ENCODE assay signal across 16 mouse cellular contexts in genomic region chr4:41695800-41696199, GRCm38 (mm10). TPM values are rescaled to one million over a fixed set of nuclear protein-coding genes. Genes with fewer than 3 reads are reported as not detected.
DNase-seq lines count a peak whose midpoint lies in the region; ATAC-seq and TF ChIP-seq lines count a peak whose summit lies in the region.
"Not testable (repeated sequence)": the region's sequence is repeated elsewhere in the genome, so short reads cannot be mapped to it uniquely, and the experiment has no call there.
"Had no signal": no experiment of that assay in that cellular context is flagged by ENCODE, and none has a peak within 500 bp of the region (broad histone marks: within the 10 kb centered on the region; RNA-seq: fewer than 3 reads in every experiment).

No protein-coding gene starts in this region.

- H3K4me3 ChIP-seq in embryonic facial prominence, embryonic 12.5 days; forebrain, embryonic 14.5 days (ENCODE audit: low read depth, low read length); layer of hippocampus, adult 2 months; lung, embryonic 15.5 days: not testable (repeated sequence)
- peak overlapping the region; percentile 30; the same call in 1 of the 2 replicates for H3K4me3 ChIP-seq in heart, embryonic 13.5 days
- H3K4me3 ChIP-seq in hindbrain, embryonic 14.5 days (replicated peaks; ENCODE audit: low read length), result peak overlapping the region; percentile 15
- H3K4me3 ChIP-seq in midbrain, embryonic 16.5 days (ENCODE audit: low read depth, low read length), result peak overlapping the region; percentile 25
- peak overlapping the region; percentile 14; the same call in 1 of the 2 replicates for H3K4me3 ChIP-seq in stomach, embryonic 16.5 days (replicated peaks; ENCODE audit: low read length)

- H3K36me3 ChIP-seq in embryonic facial prominence, embryonic 12.5 days; forebrain, embryonic 14.5 days (ENCODE audit: control insufficient read depth, insufficient read depth, low read length); heart, embryonic 13.5 days; hindbrain, embryonic 14.5 days (replicated peaks; ENCODE audit: control insufficient read depth, insufficient read depth); lung, embryonic 15.5 days; midbrain, embryonic 16.5 days (ENCODE audit: control insufficient read depth, insufficient read depth, low read length); stomach, embryonic 16.5 days (ENCODE audit: control insufficient read depth, insufficient read depth, low read length): not testable (repeated sequence)

- not testable (repeated sequence) for DNase-seq in forebrain, embryonic 14.5 days (ENCODE audit: low spot score); hindbrain, embryonic 14.5 days (ENCODE audit: low spot score); layer of hippocampus, adult 2 months (ENCODE audit: low spot score in 2 of 2)

- peak overlapping the region; percentile 39; the same call in 1 of the 2 replicates for H3K4me2 ChIP-seq in embryonic facial prominence, embryonic 12.5 days (replicated peaks)
- peak overlapping the region; percentile 40; the same call in 1 of the 2 replicates for H3K4me2 ChIP-seq in forebrain, embryonic 14.5 days (ENCODE audit: low read length)
- peak overlapping the region; percentile 54 for H3K4me2 ChIP-seq in heart, embryonic 13.5 days
- H3K4me2 ChIP-seq in hindbrain, embryonic 14.5 days (replicated peaks), result peak overlapping the region; percentile 43
- peak overlapping the region; percentile 50 for H3K4me2 ChIP-seq in lung, embryonic 15.5 days
- peak overlapping the region; percentile 31; the same call in 1 of the 2 replicates for H3K4me2 ChIP-seq in midbrain, embryonic 16.5 days (ENCODE audit: low read length)
- peak overlapping the region; percentile 31; the same call in 1 of the 2 replicates for H3K4me2 ChIP-seq in stomach, embryonic 16.5 days (ENCODE audit: low read depth, low read length)

- H3K27me3 ChIP-seq in embryonic facial prominence, embryonic 12.5 days; forebrain, embryonic 14.5 days (replicated peaks; ENCODE audit: control insufficient read depth, insufficient read depth, low read length); hindbrain, embryonic 14.5 days (ENCODE audit: control insufficient read depth, insufficient read depth, low read length); lung, embryonic 15.5 days; midbrain, embryonic 16.5 days (ENCODE audit: control insufficient read depth, insufficient read depth, low read depth, low read length); stomach, embryonic 16.5 days (ENCODE audit: control insufficient read depth, insufficient read depth, low read length): not testable (repeated sequence)
- peaks cover 14% of the 10 kb centered on the region for H3K27me3 ChIP-seq in heart, embryonic 13.5 days (replicated peaks)

- not testable (repeated sequence) for H3K4me1 ChIP-seq in embryonic facial prominence, embryonic 12.5 days; forebrain, embryonic 14.5 days (ENCODE audit: control insufficient read depth, insufficient read depth, low read length); heart, embryonic 13.5 days; hindbrain, embryonic 14.5 days (replicated peaks; ENCODE audit: control insufficient read depth, insufficient read depth, low read length); lung, embryonic 15.5 days; midbrain, embryonic 16.5 days (ENCODE audit: control insufficient read depth, insufficient read depth, low read length); stomach, embryonic 16.5 days (ENCODE audit: control insufficient read depth, insufficient read depth, low read length)

- H3K27ac ChIP-seq in embryonic facial prominence, embryonic 12.5 days; forebrain, embryonic 14.5 days (ENCODE audit: low read depth, low read length); heart, embryonic 13.5 days (replicated peaks); hindbrain, embryonic 14.5 days; lung, embryonic 15.5 days; midbrain, embryonic 16.5 days (ENCODE audit: low read length); stomach, embryonic 16.5 days (ENCODE audit: low read length): not testable (repeated sequence)
- H3K27ac ChIP-seq in layer of hippocampus, adult 2 months, result peak overlapping the region; percentile 77; the same call in 1 of the 2 replicates

- TF ChIP-seq CTCF in layer of hippocampus, adult 2 months (conservative IDR thresholded peaks at IDR 0.05), result not testable (repeated sequence)

- H3K9ac ChIP-seq in embryonic facial prominence, embryonic 12.5 days; forebrain, embryonic 14.5 days (ENCODE audit: low read length); heart, embryonic 13.5 days; hindbrain, embryonic 14.5 days; lung, embryonic 15.5 days; midbrain, embryonic 16.5 days (ENCODE audit: low read depth, low read length); stomach, embryonic 16.5 days (ENCODE audit: low read length): not testable (repeated sequence)

- not testable (repeated sequence) for ATAC-seq in embryonic facial prominence, embryonic 12.5 days (ENCODE audit: insufficient number of reproducible peaks, insufficient read depth, low FRiP score, low TSS enrichment); forebrain, embryonic 14.5 days; heart, embryonic 13.5 days (ENCODE audit: extremely low read depth, insufficient number of reproducible peaks, low FRiP score, low TSS enrichment); hindbrain, embryonic 14.5 days (ENCODE audit: low FRiP score); lung, embryonic 15.5 days (ENCODE audit: borderline replicate concordance, extremely low read depth, low FRiP score, low TSS enrichment); midbrain, embryonic 16.5 days; stomach, embryonic 16.5 days (ENCODE audit: insufficient read depth, low FRiP score)

- H3K9me3 ChIP-seq in embryonic facial prominence, embryonic 12.5 days; forebrain, embryonic 14.5 days (replicated peaks; ENCODE audit: control insufficient read depth, low read length); heart, embryonic 13.5 days; hindbrain, embryonic 14.5 days (ENCODE audit: control insufficient read depth, low read length); lung, embryonic 15.5 days; midbrain, embryonic 16.5 days (replicated peaks; ENCODE audit: control insufficient read depth, low read length, poor library complexity, severe bottlenecking); stomach, embryonic 16.5 days (replicated peaks; ENCODE audit: control insufficient read depth, low read length): not testable (repeated sequence)

- WGBS in embryonic facial prominence, embryonic 12.5 days, result 3% methylated on average over 23 of the region's 38 CpGs
- 0% methylated on average over 7 of the region's 38 CpGs for WGBS in forebrain, embryonic 14.5 days
- WGBS in heart, embryonic 13.5 days, result 7% methylated on average over 14 of the region's 38 CpGs
- WGBS in hindbrain, embryonic 14.5 days, result 0% methylated on average over 13 of the region's 38 CpGs
- WGBS in lung, embryonic 15.5 days, result 1% methylated on average over 18 of the region's 38 CpGs
- 0% methylated on average over 13 of the region's 38 CpGs for WGBS in midbrain, embryonic 16.5 days
- 6% methylated on average over 17 of the region's 38 CpGs for whole genome bisulfite sequencing in stomach, embryonic 16.5 days

RNA-seq across cellular contexts. Expression of gene Cntfr, which starts 1.1 kb away (rescaled TPM):
- polyA plus RNA-seq in embryonic facial prominence, embryonic 12.5 days (2016; fragmentation: Nextera tagmentation; extraction: Ambion mirVana), result 13.6 and 14.9 TPM in 2 replicates
- polyA plus RNA-seq in forebrain, embryonic 14.5 days (2014; fragmentation: Nextera tagmentation; extraction: Ambion mirVana), result 12.6 and 12.7 TPM in 2 replicates
- 2.5 and 3.9 TPM in 2 replicates for polyA plus RNA-seq in heart, embryonic 13.5 days (2015; fragmentation: Nextera tagmentation; extraction: Ambion mirVana)
- polyA plus RNA-seq in hindbrain, embryonic 14.5 days (2014; fragmentation: Nextera tagmentation; extraction: Ambion mirVana), result 19.2 and 21.8 TPM in 2 replicates
- total RNA-seq in layer of hippocampus, adult 2 months (2021), result 10 to 100 TPM; 96.5 to 98.8 TPM
- 7.8 TPM in 2 replicates for polyA plus RNA-seq in lung, embryonic 15.5 days (2015; fragmentation: Nextera tagmentation; extraction: Ambion mirVana)
- 28.1 and 28.3 TPM in 2 replicates for polyA plus RNA-seq in midbrain, embryonic 16.5 days (2015; fragmentation: Nextera tagmentation; extraction: Ambion mirVana)
- polyA plus RNA-seq in stomach, embryonic 16.5 days (2015; fragmentation: Nextera tagmentation; extraction: Ambion mirVana), result 10.1 and 10.5 TPM in 2 replicates
- total RNA-seq: common myeloid progenitor, adult 5-6 weeks; hematopoietic stem cell, adult 5-6 weeks had no signal

RNA-seq across cellular contexts. Expression of gene Il11ra1, which starts 4.0 kb away (rescaled TPM):
- 337 and 358 TPM in 2 replicates for polyA plus RNA-seq in embryonic facial prominence, embryonic 12.5 days (2016; fragmentation: Nextera tagmentation; extraction: Ambion mirVana)
- 23.9 and 24.3 TPM in 2 replicates for polyA plus RNA-seq in forebrain, embryonic 14.5 days (2014; fragmentation: Nextera tagmentation; extraction: Ambion mirVana)
- polyA plus RNA-seq in heart, embryonic 13.5 days (2015; fragmentation: Nextera tagmentation; extraction: Ambion mirVana), result 137 and 146 TPM in 2 replicates
- polyA plus RNA-seq in hindbrain, embryonic 14.5 days (2014; fragmentation: Nextera tagmentation; extraction: Ambion mirVana), result 39.9 and 40.6 TPM in 2 replicates
- total RNA-seq in layer of hippocampus, adult 2 months (2021), result 10 to 100 TPM; 39.1 to 43.3 TPM
- 131 and 136 TPM in 2 replicates for polyA plus RNA-seq in lung, embryonic 15.5 days (2015; fragmentation: Nextera tagmentation; extraction: Ambion mirVana)
- polyA plus RNA-seq in midbrain, embryonic 16.5 days (2015; fragmentation: Nextera tagmentation; extraction: Ambion mirVana), result 31.5 and 36.3 TPM in 2 replicates
- polyA plus RNA-seq in stomach, embryonic 16.5 days (2015; fragmentation: Nextera tagmentation; extraction: Ambion mirVana), result 143 and 152 TPM in 2 replicates

RNA-seq across cellular contexts. Expression of gene Rpp25l, which starts 17.5 kb away (rescaled TPM):
- 84.9 and 87.8 TPM in 2 replicates for polyA plus RNA-seq in embryonic facial prominence, embryonic 12.5 days (2016; fragmentation: Nextera tagmentation; extraction: Ambion mirVana)
- polyA plus RNA-seq in forebrain, embryonic 14.5 days (2014; fragmentation: Nextera tagmentation; extraction: Ambion mirVana), result 72.2 and 83.3 TPM in 2 replicates
- polyA plus RNA-seq in heart, embryonic 13.5 days (2015; fragmentation: Nextera tagmentation; extraction: Ambion mirVana), result 45.1 and 50.4 TPM in 2 replicates
- polyA plus RNA-seq in hindbrain, embryonic 14.5 days (2014; fragmentation: Nextera tagmentation; extraction: Ambion mirVana), result 57.5 and 60.5 TPM in 2 replicates
- total RNA-seq in layer of hippocampus, adult 2 months (2021), result 10 to 100 TPM; 29.4 to 31.0 TPM
- 80.4 and 89.8 TPM in 2 replicates for polyA plus RNA-seq in lung, embryonic 15.5 days (2015; fragmentation: Nextera tagmentation; extraction: Ambion mirVana)
- 52.3 and 52.4 TPM in 2 replicates for polyA plus RNA-seq in midbrain, embryonic 16.5 days (2015; fragmentation: Nextera tagmentation; extraction: Ambion mirVana)
- 54.3 and 58.6 TPM in 2 replicates for polyA plus RNA-seq in stomach, embryonic 16.5 days (2015; fragmentation: Nextera tagmentation; extraction: Ambion mirVana)

RNA-seq across cellular contexts. Expression of gene Dctn3, which starts 27.2 kb away (rescaled TPM):
- 117 and 122 TPM in 2 replicates for polyA plus RNA-seq in embryonic facial prominence, embryonic 12.5 days (2016; fragmentation: Nextera tagmentation; extraction: Ambion mirVana)
- 301 and 330 TPM in 2 replicates for polyA plus RNA-seq in forebrain, embryonic 14.5 days (2014; fragmentation: Nextera tagmentation; extraction: Ambion mirVana)
- 128 and 139 TPM in 2 replicates for polyA plus RNA-seq in heart, embryonic 13.5 days (2015; fragmentation: Nextera tagmentation; extraction: Ambion mirVana)
- 271 and 274 TPM in 2 replicates for polyA plus RNA-seq in hindbrain, embryonic 14.5 days (2014; fragmentation: Nextera tagmentation; extraction: Ambion mirVana)
- 100 to 1,000 TPM; 136 to 153 TPM for total RNA-seq in layer of hippocampus, adult 2 months (2021)
- polyA plus RNA-seq in lung, embryonic 15.5 days (2015; fragmentation: Nextera tagmentation; extraction: Ambion mirVana), result 133 and 136 TPM in 2 replicates
- 295 and 313 TPM in 2 replicates for polyA plus RNA-seq in midbrain, embryonic 16.5 days (2015; fragmentation: Nextera tagmentation; extraction: Ambion mirVana)
- polyA plus RNA-seq in stomach, embryonic 16.5 days (2015; fragmentation: Nextera tagmentation; extraction: Ambion mirVana), result 132 TPM in 2 replicates

RNA-seq across cellular contexts. Expression of gene Arid3c, which starts 35.1 kb away (rescaled TPM):
- 0.18 TPM in 1 of 2 replicates, not detected in the other for polyA plus RNA-seq in embryonic facial prominence, embryonic 12.5 days (2016; fragmentation: Nextera tagmentation; extraction: Ambion mirVana)
- 0.12 and 0.15 TPM in 2 replicates for polyA plus RNA-seq in forebrain, embryonic 14.5 days (2014; fragmentation: Nextera tagmentation; extraction: Ambion mirVana)
- not detected in 2 replicates for polyA plus RNA-seq in heart, embryonic 13.5 days (2015; fragmentation: Nextera tagmentation; extraction: Ambion mirVana)
- polyA plus RNA-seq in hindbrain, embryonic 14.5 days (2014; fragmentation: Nextera tagmentation; extraction: Ambion mirVana), result 1.0 and 1.5 TPM in 2 replicates
- not detected for total RNA-seq in layer of hippocampus, adult 2 months (2021)
- polyA plus RNA-seq in lung, embryonic 15.5 days (2015; fragmentation: Nextera tagmentation; extraction: Ambion mirVana), result not detected in 2 replicates
- 0.58 and 1.2 TPM in 2 replicates for polyA plus RNA-seq in midbrain, embryonic 16.5 days (2015; fragmentation: Nextera tagmentation; extraction: Ambion mirVana)
- polyA plus RNA-seq in stomach, embryonic 16.5 days (2015; fragmentation: Nextera tagmentation; extraction: Ambion mirVana), result not detected in 2 replicates
- total RNA-seq: adrenal gland, postnatal 25 days; common myeloid progenitor, adult 5-6 weeks; ES-E14; gastrocnemius, postnatal 36 days; hematopoietic stem cell, adult 5-6 weeks; layer of hippocampus, postnatal 10 days had no signal
- polyA plus RNA-seq: liver, embryonic 11.5 days; lung, adult 2 months had no signal
